Mouse (Mus musculus): ENCODE data around the gene Gabrb3. TPM values are rescaled to one million over a fixed set of nuclear protein-coding genes. Genes with fewer than 3 reads are reported as not detected.

The Gabrb3 gene
- polyA plus RNA-seq, 1 experiment from 2014 or later: 2.6 TPM

- no peak overlapping the region for H3K4me2 ChIP-seq (replicated peaks)
- H3K27me3 ChIP-seq (replicated peaks): no peaks in the 10 kb centered on the region
- H3K27ac ChIP-seq: no peak overlapping the region
- no peak overlapping the region for H3K4me3 ChIP-seq (replicated peaks)
- H3K9me3 ChIP-seq: no peaks in the 10 kb centered on the region
- 72% methylated on average over 4 of the region's 4 CpGs for WGBS
- no peaks in the 10 kb centered on the region for H3K36me3 ChIP-seq
- no peaks in the 10 kb centered on the region for H3K4me1 ChIP-seq (replicated peaks)
- ATAC-seq: no peak
- no peak overlapping the region for H3K9ac ChIP-seq
These were observed 54.5 kb downstream of the Gabrb3 start for GRCm38 (mm10) chr7:57473811-57474525.

GRCm38 (mm10) chr7:57482896-57483295, 63.4 kb downstream of the Gabrb3 start:
- Histone ChIP-seq H3K9me3 (no peaks in the 10 kb centered on the region), H3K27me3 (replicated peaks) (no peaks in the 10 kb centered on the region), H3K27ac (no peak overlapping the region), H3K4me2 (replicated peaks) (no peak overlapping the region), H3K9ac (no peak overlapping the region), H3K4me1 (replicated peaks) (no peaks in the 10 kb centered on the region), H3K4me3 (replicated peaks) (no peak overlapping the region), H3K36me3 (no peaks in the 10 kb centered on the region)
- no peak for ATAC-seq

GRCm38 (mm10) chr7:57486907-57487306, 67.4 kb downstream of the Gabrb3 start:
- 76% methylated on average over 6 of the region's 6 CpGs for WGBS
- Histone ChIP-seq H3K9ac (no peak overlapping the region), H3K4me2 (replicated peaks) (no peak overlapping the region), H3K27me3 (replicated peaks) (no peaks in the 10 kb centered on the region), H3K27ac (no peak overlapping the region), H3K36me3 (no peaks in the 10 kb centered on the region), H3K9me3 (no peaks in the 10 kb centered on the region), H3K4me3 (replicated peaks) (no peak overlapping the region), H3K4me1 (replicated peaks) (no peaks in the 10 kb centered on the region)
- no peak for ATAC-seq

- Histone ChIP-seq H3K4me2 (replicated peaks) (no peak overlapping the region), H3K36me3 (no peaks in the 10 kb centered on the region), H3K4me3 (replicated peaks) (no peak overlapping the region), H3K27ac (no peak overlapping the region), H3K4me1 (replicated peaks) (no peaks in the 10 kb centered on the region), H3K9ac (no peak overlapping the region), H3K27me3 (replicated peaks) (no peaks in the 10 kb centered on the region), H3K9me3 (no peaks in the 10 kb centered on the region)
- ATAC-seq: no peak
- 77% methylated on average over 4 of the region's 4 CpGs for WGBS
These were observed 72.3 kb downstream of the Gabrb3 start for GRCm38 (mm10) chr7:57491795-57492194.

- H3K27ac ChIP-seq: no peak overlapping the region
- H3K36me3 ChIP-seq: no peaks in the 10 kb centered on the region
- H3K27me3 ChIP-seq (replicated peaks): peaks cover 15% of the 10 kb centered on the region
- no peak for ATAC-seq
- no peak overlapping the region for H3K9ac ChIP-seq
- H3K4me1 ChIP-seq (replicated peaks): no peaks in the 10 kb centered on the region
- H3K9me3 ChIP-seq: no peaks in the 10 kb centered on the region
- WGBS: 82% methylated on average over 4 of the region's 4 CpGs
- no peak overlapping the region for H3K4me2 ChIP-seq (replicated peaks)
- no peak overlapping the region for H3K4me3 ChIP-seq (replicated peaks)
These were observed 83.3 kb downstream of the Gabrb3 start for GRCm38 (mm10) chr7:57502809-57503208.

GRCm38 (mm10) chr7:57508860-57509632, 89.6 kb downstream of the Gabrb3 start:
- peak; percentile 45; the same call in 1 of the 2 replicates for ATAC-seq
- no peaks in the 10 kb centered on the region for H3K9me3 ChIP-seq
- no peaks in the 10 kb centered on the region for H3K36me3 ChIP-seq
- H3K27ac ChIP-seq: no peak overlapping the region
- peaks cover 6% of the 10 kb centered on the region for H3K4me1 ChIP-seq (replicated peaks)
- WGBS: 2% methylated on average over 72 of the region's 72 CpGs
- H3K9ac ChIP-seq: no peak overlapping the region
- H3K27me3 ChIP-seq (replicated peaks): peaks cover 51% of the 10 kb centered on the region
- peak overlapping the region; percentile 82 for H3K4me2 ChIP-seq (replicated peaks)
- peak overlapping the region; percentile 37 for H3K4me3 ChIP-seq (replicated peaks)

GRCm38 (mm10) chr7:57509681-57510141, 90.2 kb downstream of the Gabrb3 start, which contains the start of gene Gabra5:
TSS of gene Gabra5 (minus strand) at chr7:57510059.
- no peaks in the 10 kb centered on the region for H3K36me3 ChIP-seq
- peak within 1 kb of the TSS; percentile 37 for H3K4me3 ChIP-seq (replicated peaks)
- H3K4me1 ChIP-seq (replicated peaks): peaks cover 6% of the 10 kb centered on the region
- peak within 1 kb of the TSS; percentile 82 for H3K4me2 ChIP-seq (replicated peaks)
- peaks cover 51% of the 10 kb centered on the region for H3K27me3 ChIP-seq (replicated peaks)
- H3K9ac ChIP-seq: no peak within 1 kb of the TSS
- WGBS: under 1% methylated on average over 58 of the region's 59 CpGs
- no peak within 1 kb of the TSS for H3K27ac ChIP-seq
- no peaks in the 10 kb centered on the region for H3K9me3 ChIP-seq
- peak; percentile 61 for ATAC-seq

GRCm38 (mm10) chr7:57512955-57513354, 93.5 kb downstream of the Gabrb3 start:
- H3K4me2 ChIP-seq (replicated peaks): no peak overlapping the region
- 28% methylated on average over 3 of the region's 3 CpGs for WGBS
- H3K9ac ChIP-seq: no peak overlapping the region
- ATAC-seq: no peak
- peaks cover 35% of the 10 kb centered on the region for H3K27me3 ChIP-seq (replicated peaks)
- no peak overlapping the region for H3K27ac ChIP-seq
- H3K36me3 ChIP-seq: no peaks in the 10 kb centered on the region
- no peak overlapping the region for H3K4me3 ChIP-seq (replicated peaks)
- H3K4me1 ChIP-seq (replicated peaks): peaks cover 6% of the 10 kb centered on the region
- H3K9me3 ChIP-seq: no peaks in the 10 kb centered on the region

- no peak overlapping the region for H3K4me2 ChIP-seq (replicated peaks)
- no peaks in the 10 kb centered on the region for H3K27me3 ChIP-seq (replicated peaks)
- H3K4me3 ChIP-seq (replicated peaks): no peak overlapping the region
- 89% methylated on average over 4 of the region's 4 CpGs for WGBS
- H3K9ac ChIP-seq: no peak overlapping the region
- no peak for ATAC-seq
- no peaks in the 10 kb centered on the region for H3K4me1 ChIP-seq (replicated peaks)
- no peaks in the 10 kb centered on the region for H3K9me3 ChIP-seq
- no peak overlapping the region for H3K27ac ChIP-seq
- H3K36me3 ChIP-seq: no peaks in the 10 kb centered on the region
These were observed 110.0 kb downstream of the Gabrb3 start for GRCm38 (mm10) chr7:57529451-57529850.

GRCm38 (mm10) chr7:57529954-57530353, 110.5 kb downstream of the Gabrb3 start:
- Histone ChIP-seq H3K27ac (no peak overlapping the region), H3K9me3 (no peaks in the 10 kb centered on the region), H3K4me2 (replicated peaks) (no peak overlapping the region), H3K4me1 (replicated peaks) (no peaks in the 10 kb centered on the region), H3K27me3 (replicated peaks) (no peaks in the 10 kb centered on the region), H3K36me3 (no peaks in the 10 kb centered on the region), H3K9ac (no peak overlapping the region), H3K4me3 (replicated peaks) (no peak overlapping the region)
- ATAC-seq: no peak
- 93% methylated on average over 8 of the region's 8 CpGs for WGBS

GRCm38 (mm10) chr7:57532676-57533075, 113.2 kb downstream of the Gabrb3 start:
- Histone ChIP-seq H3K4me3 (replicated peaks) (no peak overlapping the region), H3K9me3 (no peaks in the 10 kb centered on the region), H3K4me2 (replicated peaks) (no peak overlapping the region), H3K9ac (no peak overlapping the region), H3K27me3 (replicated peaks) (no peaks in the 10 kb centered on the region), H3K36me3 (no peaks in the 10 kb centered on the region), H3K27ac (no peak overlapping the region), H3K4me1 (replicated peaks) (no peaks in the 10 kb centered on the region)
- WGBS: 77% methylated on average over 10 of the region's 10 CpGs
- no peak for ATAC-seq

- Histone ChIP-seq H3K36me3 (no peaks in the 10 kb centered on the region), H3K9ac (no peak overlapping the region), H3K4me3 (replicated peaks) (no peak overlapping the region), H3K4me2 (replicated peaks) (no peak overlapping the region), H3K4me1 (replicated peaks) (no peaks in the 10 kb centered on the region), H3K27me3 (replicated peaks) (no peaks in the 10 kb centered on the region), H3K9me3 (no peaks in the 10 kb centered on the region), H3K27ac (no peak overlapping the region)
- ATAC-seq: no peak
- 23% methylated on average over 7 of the region's 7 CpGs for WGBS
These were observed 119.1 kb downstream of the Gabrb3 start for GRCm38 (mm10) chr7:57538565-57538964.
